Mouse (Mus musculus) retina, embryonic 14.5 days (tissue): ENCODE results near the gene Ddah1.
"Not testable (repeated sequence)": the region's sequence is repeated elsewhere in the genome, so short reads cannot be mapped to it uniquely, and the experiment has no call there.

ENCODE experiments used
- DNase-seq: peaks from one replicate; pipeline ENCODE4 v3.0.0-alpha.2; 2015; ENCODE audit warnings: low spot score

Gene Ddah1

GRCm38 (mm10) chr3:145913263-145913662, 154.8 kb downstream of the Ddah1 start:
- no peak for DNase-seq

- not testable (repeated sequence) for DNase-seq
These were observed 155.5 kb downstream of the Ddah1 start for GRCm38 (mm10) chr3:145913942-145914341.

- DNase-seq = no peak
These were observed 157.9 kb downstream of the Ddah1 start for GRCm38 (mm10) chr3:145916374-145916773.

GRCm38 (mm10) chr3:145916826-145917225, 158.4 kb downstream of the Ddah1 start:
- no peak for DNase-seq

GRCm38 (mm10) chr3:145922019-145922854, 163.8 kb downstream of the Ddah1 start, which contains the start of gene Bcl10:
TSS of gene Bcl10 (plus strand) at chr3:145922804.
- DNase-seq = no peak

GRCm38 (mm10) chr3:145922971-145923370, 164.5 kb downstream of the Ddah1 start:
- no peak for DNase-seq

GRCm38 (mm10) chr3:145923874-145924577, 165.6 kb downstream of the Ddah1 start:
- peak; percentile 100 for DNase-seq

GRCm38 (mm10) chr3:145924649-145925337, 166.3 kb downstream of the Ddah1 start:
- no peak for DNase-seq

GRCm38 (mm10) chr3:145925506-145925905, 167.0 kb downstream of the Ddah1 start:
- DNase-seq = no peak

GRCm38 (mm10) chr3:145929525-145930400, 171.3 kb downstream of the Ddah1 start:
- DNase-seq = no peak

GRCm38 (mm10) chr3:145933845-145934244, 175.4 kb downstream of the Ddah1 start:
- no peak for DNase-seq

- DNase-seq = peak; percentile 97
These were observed 179.3 kb downstream of the Ddah1 start, which contains the start of gene 2410004B18Rik for GRCm38 (mm10) chr3:145937505-145938404. TSS of gene 2410004B18Rik (plus strand) at chr3:145938014.

- DNase-seq = peak; percentile 47
These were observed 180.2 kb downstream of the Ddah1 start for GRCm38 (mm10) chr3:145938405-145939349.

- DNase-seq = no peak
These were observed 180.9 kb downstream of the Ddah1 start for GRCm38 (mm10) chr3:145939402-145939801.

- no peak for DNase-seq
These were observed 181.5 kb downstream of the Ddah1 start for GRCm38 (mm10) chr3:145939971-145940370.

GRCm38 (mm10) chr3:145941971-145942370, 183.5 kb downstream of the Ddah1 start:
- peak; percentile 85 for DNase-seq
